Mouse (Mus musculus) kidney, postnatal 4 days (tissue): ENCODE data around the gene Gm2897.
"Not testable (repeated sequence)": the region's sequence is repeated elsewhere in the genome, so short reads cannot be mapped to it uniquely, and the experiment has no call there.

Experiments used
- DNase-seq, 2 experiments: peaks; one replicate each; pipeline ENCODE4 v3.0.0; 2021; ENCODE audit warnings: mixed read lengths in 2 of 2

Gm2897 gene

GRCm38 (mm10) chr14:3048727-3049512, at the start of gene Gm2897:
Gm2897 (plus strand) TSS chr14:3049285.
- DNase-seq, result peak; percentile 26 to 38

GRCm38 (mm10) chr14:3029702-3030101, 19.4 kb upstream of the Gm2897 start, which contains the start of gene Gm2888:
Gm2888 (plus strand) TSS chr14:3030002.
- DNase-seq, result not testable (repeated sequence)

- DNase-seq, result peak in 1 of 2 experiments; percentile 33
These were observed 372 bp downstream of the Gm2897 start for GRCm38 (mm10) chr14:3049513-3049800.

- peak; percentile 4 to 14 for DNase-seq
These were observed 1.0 kb downstream of the Gm2897 start for GRCm38 (mm10) chr14:3050087-3050486.

- not testable (repeated sequence) for DNase-seq
These were observed 67.0 kb downstream of the Gm2897 start for GRCm38 (mm10) chr14:3116051-3116450.
